Mouse (Mus musculus) testis, adult 2 months (tissue): ENCODE data around the gene P2rx6.

ENCODE experiments used
- CTCF ChIP-seq: fragments of 200-500 bp; IDR thresholded peaks from 2 replicates; pipeline ENCODE4 v1.5.1; 2012; ENCODE audit warnings: low read depth, mild to moderate bottlenecking, inconsistent platforms, low read length, moderate library complexity; ENCODE audit not compliant: control insufficient read depth, insufficient read depth, insufficient replicate concordance
- POLR2A ChIP-seq: fragments of 200-500 bp; IDR thresholded peaks from 2 replicates; pipeline ENCODE4 v1.6.1; 2012; ENCODE audit warnings: low read depth, mild to moderate bottlenecking, inconsistent platforms, low read length, moderate library complexity; ENCODE audit not compliant: control insufficient read depth

DNA sequence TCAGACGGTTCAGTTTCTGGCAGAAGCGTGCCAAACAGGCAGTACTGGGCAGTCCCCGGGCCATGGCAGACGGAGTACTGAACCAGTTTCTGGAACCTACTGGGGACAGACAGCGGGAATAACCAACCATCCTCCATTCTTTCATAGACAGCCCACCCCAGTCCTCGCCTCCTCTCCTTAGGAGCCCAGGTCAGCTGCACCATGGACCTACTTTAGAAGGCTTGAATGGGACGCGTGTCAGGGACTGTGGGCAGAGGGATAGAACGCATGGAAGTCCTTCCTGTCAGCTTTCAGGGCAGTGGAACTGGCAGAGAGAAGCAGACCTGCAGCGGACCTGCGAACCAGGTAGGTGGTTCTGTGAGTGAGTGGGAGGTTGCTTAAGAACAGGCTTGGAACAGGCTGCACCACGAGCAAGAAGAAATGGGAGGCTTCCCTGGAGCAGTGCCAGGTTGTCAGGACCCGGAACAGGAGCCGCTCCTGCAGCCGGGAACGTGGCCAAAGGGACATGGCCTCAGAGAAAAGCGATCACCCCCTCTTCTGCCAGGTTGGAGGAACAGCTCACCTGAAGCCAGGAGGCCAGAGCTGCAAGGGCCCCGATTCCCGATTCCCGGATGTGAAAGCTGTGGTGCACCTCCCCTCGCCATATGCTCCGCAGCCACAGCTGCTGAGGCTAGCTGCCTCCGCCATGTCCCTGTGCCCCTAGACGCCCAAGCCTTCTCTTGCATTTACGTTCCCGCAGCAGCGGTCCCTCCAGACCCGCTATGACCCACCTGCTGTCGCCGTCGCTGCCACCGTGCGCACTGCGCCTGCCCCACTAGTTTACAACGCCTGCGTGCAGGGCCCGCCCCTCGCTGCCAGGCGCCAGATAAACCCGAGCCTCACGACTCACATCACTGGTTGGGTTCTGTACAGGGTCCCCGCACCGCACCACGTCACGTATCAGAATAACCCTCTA, 14.5 kb downstream of the P2rx6 start:
- TF ChIP-seq CTCF, result no peak
- peak; percentile 44; the same call in 1 of the 2 replicates for TF ChIP-seq POLR2A
